Mouse (Mus musculus) MEL (cell line): ENCODE measurements around the gene Prx. TPM values are rescaled to one million over a fixed set of nuclear protein-coding genes. Genes with fewer than 3 reads are reported as not detected.

ENCODE experiments used
- DNase-seq: peaks from one replicate; pipeline ENCODE4 v3.0.0; 2011; ENCODE audit warnings: low read depth, low spot score
- H3K27ac ChIP-seq: 2 replicates; pipeline ENCODE4 v1.5.1; 2012; ENCODE audit warnings: low read depth, mild to moderate bottlenecking, control low read depth, low read length, moderate library complexity; ENCODE audit not compliant: control insufficient read depth
- H3K27me3 ChIP-seq, 2 experiments: fragments of 150-350 bp in 1 of 2; sonication (generic) in 1 of 2; 2 replicates each; pipeline ENCODE4 v1.6.1; 2012; ENCODE audit warnings: low read length in 2 of 2, mild to moderate bottlenecking in 2 of 2, improper control_type of control experiment in 1 of 2, moderate library complexity in 1 of 2; ENCODE audit not compliant: insufficient read depth in 2 of 2, control insufficient read depth in 1 of 2
- H3K36me3 ChIP-seq, 2 experiments: 2 replicates each; pipeline ENCODE4 v1.6.1; 2012 to 2014; ENCODE audit warnings: low read length in 2 of 2, improper control_type of control experiment in 1 of 2, inconsistent platforms in 1 of 2, mild to moderate bottlenecking in 1 of 2; ENCODE audit not compliant: insufficient read depth in 2 of 2, control insufficient read depth in 1 of 2
- H3K4me1 ChIP-seq, 2 experiments: fragments of 150-350 bp in 1 of 2; sonication (generic) in 1 of 2; 2 replicates each; pipeline ENCODE4 v1.6.1; 2012; ENCODE audit warnings: low read length in 2 of 2, improper control_type of control experiment in 1 of 2, mild to moderate bottlenecking in 1 of 2; ENCODE audit not compliant: insufficient read depth in 2 of 2, control insufficient read depth in 1 of 2
- H3K4me3 ChIP-seq, 2 experiments: fragments of 150-350 bp in 1 of 2; sonication (generic) in 1 of 2; 2 replicates each; pipeline ENCODE4 v1.5.1; 2012; ENCODE audit warnings: low read depth in 2 of 2, low read length in 2 of 2, mild to moderate bottlenecking in 2 of 2, moderate library complexity in 2 of 2, control low read depth in 1 of 2, improper control_type of control experiment in 1 of 2; ENCODE audit not compliant: control insufficient read depth in 1 of 2, insufficient read depth in 1 of 2
- H3K79me2 ChIP-seq: 2 replicates; pipeline ENCODE4 v1.6.1; 2012; ENCODE audit warnings: mild to moderate bottlenecking, low read length, moderate library complexity; ENCODE audit not compliant: control insufficient read depth, poor library complexity, insufficient read depth
- H3K9ac ChIP-seq: 2 replicates; pipeline ENCODE4 v1.6.1; 2012; ENCODE audit warnings: low read depth, mild to moderate bottlenecking, control low read depth, low read length, moderate library complexity; ENCODE audit not compliant: control insufficient read depth, poor library complexity, severe bottlenecking
- H3K9me3 ChIP-seq: fragments of 150-350 bp; sonication (generic); replicated peaks from 2 replicates; pipeline ENCODE4 v1.6.1; 2012; ENCODE audit warnings: mild to moderate bottlenecking, low read length, improper control_type of control experiment, moderate library complexity; ENCODE audit not compliant: insufficient read depth
- BHLHE40 ChIP-seq: IDR thresholded peaks from 2 replicates; pipeline ENCODE4 v1.6.1; 2012; ENCODE audit warnings: low read depth, mild to moderate bottlenecking, inconsistent platforms, low read length, improper control_type of control experiment, borderline replicate concordance
- CHD1 ChIP-seq: IDR thresholded peaks from 2 replicates; pipeline ENCODE4 v1.6.1; 2012; ENCODE audit warnings: low read depth, mild to moderate bottlenecking, inconsistent platforms, low read length, improper control_type of control experiment
- E2F4 ChIP-seq: IDR thresholded peaks from 2 replicates; pipeline ENCODE4 v1.6.1; 2011; ENCODE audit warnings: low read depth, low read length, improper control_type of control experiment, borderline replicate concordance
- ELF1 ChIP-seq: IDR thresholded peaks from 2 replicates; pipeline ENCODE4 v1.6.1; 2014; ENCODE audit warnings: low read depth, mild to moderate bottlenecking, inconsistent platforms, low read length, improper control_type of control experiment, moderate library complexity
- EP300 ChIP-seq, 2 experiments: IDR thresholded peaks; 2 replicates each; pipeline ENCODE4 v1.6.1; 2011; ENCODE audit warnings: improper control_type of control experiment in 2 of 2, low read length in 2 of 2, low read depth in 1 of 2, mild to moderate bottlenecking in 1 of 2
- GATA1 ChIP-seq: IDR thresholded peaks from 2 replicates; pipeline ENCODE4 v1.6.1; 2011; ENCODE audit warnings: low read depth, low read length, improper control_type of control experiment
- HCFC1 ChIP-seq: IDR thresholded peaks from 2 replicates; pipeline ENCODE4 v1.6.1; 2012; ENCODE audit warnings: low read depth, mild to moderate bottlenecking, inconsistent platforms, low read length, improper control_type of control experiment, moderate library complexity
- KAT2A ChIP-seq: conservative IDR thresholded peaks from 2 replicates; pipeline ENCODE4 v1.6.1; 2012; ENCODE audit warnings: low read depth, low read length, improper control_type of control experiment, inconsistent platforms
- MAX ChIP-seq: IDR thresholded peaks from 2 replicates; pipeline ENCODE4 v1.6.1; 2011; ENCODE audit warnings: low read length, improper control_type of control experiment
- MAZ ChIP-seq: IDR thresholded peaks from 2 replicates; pipeline ENCODE4 v1.6.1; 2012; ENCODE audit warnings: low read depth, mild to moderate bottlenecking, inconsistent platforms, low read length, improper control_type of control experiment
- MEF2A ChIP-seq: IDR thresholded peaks from 2 replicates; pipeline ENCODE4 v1.6.1; 2014; ENCODE audit warnings: low read depth, mild to moderate bottlenecking, inconsistent platforms, low read length, improper control_type of control experiment; ENCODE audit not compliant: poor library complexity, insufficient replicate concordance, severe bottlenecking; ENCODE audit errors: extremely low read depth
- MXI1 ChIP-seq: IDR thresholded peaks from 2 replicates; pipeline ENCODE4 v1.6.1; 2011; ENCODE audit warnings: mild to moderate bottlenecking, low read depth, low read length, improper control_type of control experiment
- MYB ChIP-seq: IDR thresholded peaks from 2 replicates; pipeline ENCODE4 v1.6.1; 2011; ENCODE audit warnings: mild to moderate bottlenecking, low read depth, low read length, improper control_type of control experiment
- MYC ChIP-seq: IDR thresholded peaks from 2 replicates; pipeline ENCODE4 v1.6.1; 2011; ENCODE audit warnings: low read depth, mild to moderate bottlenecking, low read length, improper control_type of control experiment, moderate library complexity
- NELFE ChIP-seq: IDR thresholded peaks from 2 replicates; pipeline ENCODE4 v1.6.1; 2011; ENCODE audit warnings: low read depth, low read length, improper control_type of control experiment
- NRF1 ChIP-seq: IDR thresholded peaks from 2 replicates; pipeline ENCODE4 v1.6.1; 2014; ENCODE audit warnings: low read depth, mild to moderate bottlenecking, inconsistent platforms, low read length, improper control_type of control experiment, moderate library complexity; ENCODE audit not compliant: poor library complexity, insufficient read depth, severe bottlenecking
- POLR2A ChIP-seq, 2 experiments: IDR thresholded peaks; 2 replicates each; pipeline ENCODE4 v1.6.1; 2011 to 2012; ENCODE audit warnings: low read length in 2 of 2, mild to moderate bottlenecking in 2 of 2, control low read depth in 1 of 2, improper control_type of control experiment in 1 of 2, low read depth in 1 of 2, moderate library complexity in 1 of 2; ENCODE audit not compliant: control insufficient read depth in 1 of 2, insufficient read depth in 1 of 2, poor library complexity in 1 of 2
- POLR2AphosphoS2 ChIP-seq: IDR thresholded peaks from 2 replicates; pipeline ENCODE4 v1.6.1; 2011; ENCODE audit warnings: low read length, improper control_type of control experiment
- POLR2AphosphoS5 ChIP-seq: IDR thresholded peaks from 2 replicates; pipeline ENCODE4 v1.6.1; 2012; ENCODE audit warnings: low read depth, borderline replicate concordance, mild to moderate bottlenecking, inconsistent platforms, low read length, moderate library complexity, mixed read lengths
- RAD21 ChIP-seq: IDR thresholded peaks from 2 replicates; pipeline ENCODE4 v1.6.1; 2011; ENCODE audit warnings: mild to moderate bottlenecking, low read depth, low read length, improper control_type of control experiment
- SIN3A ChIP-seq: IDR thresholded peaks from 2 replicates; pipeline ENCODE4 v1.6.1; 2012; ENCODE audit warnings: low read length, improper control_type of control experiment, inconsistent platforms
- TAL1 ChIP-seq: IDR thresholded peaks from 2 replicates; pipeline ENCODE4 v1.6.1; 2012; ENCODE audit warnings: mild to moderate bottlenecking, inconsistent platforms, low read length, moderate library complexity, mixed read lengths
- TBP ChIP-seq: IDR thresholded peaks from 2 replicates; pipeline ENCODE4 v1.8.0; 2011; ENCODE audit warnings: low read depth, low read length, improper control_type of control experiment
- TCF12 ChIP-seq: IDR thresholded peaks from 2 replicates; pipeline ENCODE4 v1.6.1; 2014; ENCODE audit warnings: low read depth, mild to moderate bottlenecking, inconsistent platforms, low read length, improper control_type of control experiment, moderate library complexity
- UBTF ChIP-seq: IDR thresholded peaks from 2 replicates; pipeline ENCODE4 v1.6.1; 2012; ENCODE audit warnings: low read depth, mild to moderate bottlenecking, inconsistent platforms, low read length, improper control_type of control experiment, moderate library complexity, borderline replicate concordance; ENCODE audit not compliant: insufficient read depth
- USF1 ChIP-seq: IDR thresholded peaks from 2 replicates; pipeline ENCODE4 v1.6.1; 2014; ENCODE audit warnings: low read depth, mild to moderate bottlenecking, inconsistent platforms, low read length, improper control_type of control experiment, moderate library complexity
- ZC3H11A ChIP-seq: IDR thresholded peaks from 2 replicates; pipeline ENCODE4 v1.6.1; 2012; ENCODE audit warnings: low read depth, mild to moderate bottlenecking, inconsistent platforms, low read length, improper control_type of control experiment
- ZMIZ1 ChIP-seq: IDR thresholded peaks from 2 replicates; pipeline ENCODE4 v1.6.1; 2012; ENCODE audit warnings: low read depth, mild to moderate bottlenecking, inconsistent platforms, low read length, improper control_type of control experiment, moderate library complexity
- polyA plus RNA-seq, 2 experiments: library from polyadenylated mRNA; stranded (reverse) in 1 of 2; unstranded in 1 of 2; fragments of >175 nt in 1 of 2; fragments of >200 nt in 1 of 2; gene quantifications; 2 replicates each; pipeline versions ENCODE4 v1.2.1 to v1.2.4; 2012; ENCODE audit warnings: low replicate concordance in 2 of 2, low read depth in 1 of 2; ENCODE audit not compliant: insufficient read length in 2 of 2, insufficient read depth in 1 of 2, missing spikeins in 1 of 2
- total RNA-seq: library from RNA; depleted of rRNA; stranded (reverse); fragments of 300-350 nt; gene quantifications from 2 replicates; pipeline ENCODE4 v1.2.3, GENCODE M21; 2012

The Prx gene
- total and polyA plus RNA-seq, 3 experiments: 0.39 to 1.4 TPM; not detected in 1

- Histone ChIP-seq H3K36me3 (peaks cover 0 to 9% of the 10 kb centered on the region in 2 experiments; a peak in 2 of 4 replicates), H3K27ac (peak overlapping the region; percentile 24; the same call in 1 of the 2 replicates), H3K9me3 (no peaks in the 10 kb centered on the region), H3K9ac (peak overlapping the region; percentile 69), H3K4me1 (peaks cover 2 to 28% of the 10 kb centered on the region in 2 experiments), H3K27me3 (no peaks in the 10 kb centered on the region), H3K4me3 (peak overlapping the region; percentile 65 to 91), H3K79me2 (no peaks in the 10 kb centered on the region; the same call in 1 of the 2 replicates)
- peak; percentile 93 for DNase-seq
- TF ChIP-seq HCFC1 (peak; percentile 57), POLR2AphosphoS2 (peak; percentile 24; the same call in 1 of the 2 replicates), KAT2A (no peak), ZMIZ1 (peak; percentile 59; the same call in 1 of the 2 replicates), MYC (no peak), GATA1 (0 out of 2 replicates have a peak, but pooled peaks have one; percentile 46), TBP (no peak), NRF1 (peak; percentile 92), TCF12 (peak; percentile 49), MXI1 (no peak), NELFE (peak; percentile 57), MYB (no peak), SIN3A (peak; percentile 60; the same call in 1 of the 2 replicates), EP300 (IDR thresholded peaks at IDR 0.05; ENCODE audit: low read depth in 1 of 2, low read length in 2 of 2) (no peak), CHD1 (no peak), POLR2A (IDR thresholded peaks at IDR 0.05; ENCODE audit: control insufficient read depth in 1 of 2, insufficient read depth in 1 of 2, low read depth in 1 of 2, low read length in 2 of 2, poor library complexity in 1 of 2) (peak; percentile 41 to 71; a peak in 3 of 4 replicates)
Measured at GRCm38 (mm10) chr7:27542392-27543033, 43.4 kb downstream of the Prx start.

- Histone ChIP-seq H3K36me3 (peaks cover 0 to 9% of the 10 kb centered on the region in 2 experiments; a peak in 2 of 4 replicates), H3K9ac (peak overlapping the region; percentile 69), H3K79me2 (no peaks in the 10 kb centered on the region; the same call in 1 of the 2 replicates), H3K27me3 (no peaks in the 10 kb centered on the region), H3K4me3 (peak overlapping the region; percentile 65 to 91), H3K27ac (peak overlapping the region; percentile 24; the same call in 1 of the 2 replicates), H3K4me1 (peaks cover 2 to 28% of the 10 kb centered on the region in 2 experiments), H3K9me3 (no peaks in the 10 kb centered on the region)
- DNase-seq: no peak
- TF ChIP-seq ELF1: no peak
- no peak for TF ChIP-seq UBTF
- TF ChIP-seq E2F4: no peak
- TF ChIP-seq KAT2A: no peak
- no peak for TF ChIP-seq USF1
- no peak for TF ChIP-seq MEF2A
- no peak for TF ChIP-seq MYC
- TF ChIP-seq NRF1: no peak
- no peak for TF ChIP-seq ZC3H11A
- no peak for TF ChIP-seq POLR2AphosphoS5
- no peak for TF ChIP-seq BHLHE40
- no peak for TF ChIP-seq TAL1
- no peak for TF ChIP-seq MAZ
- TF ChIP-seq CHD1: no peak
- no peak for TF ChIP-seq RAD21
- no peak for TF ChIP-seq POLR2A (IDR thresholded peaks at IDR 0.05; ENCODE audit: control insufficient read depth in 1 of 2, insufficient read depth in 1 of 2, low read depth in 1 of 2, low read length in 2 of 2, poor library complexity in 1 of 2)
- no peak for TF ChIP-seq MAX
- TF ChIP-seq MYB: no peak
- TF ChIP-seq ZMIZ1: no peak
Measured at GRCm38 (mm10) chr7:27543065-27543464, 43.9 kb downstream of the Prx start.
